ENCODE assay signal across 10 mouse cellular contexts in genomic region chr14:23502236-23502790, GRCm38 (mm10).
DNase-seq lines count a peak whose midpoint lies in the region; ATAC-seq and TF ChIP-seq lines count a peak whose summit lies in the region.
"Had no signal": no experiment of that assay in that cellular context is flagged by ENCODE, and none has a peak within 500 bp of the region (broad histone marks: within the 10 kb centered on the region; RNA-seq: fewer than 3 reads in every experiment).

No protein-coding gene starts in this region.

- TF ChIP-seq CTCF in layer of hippocampus, adult 2 months (conservative IDR thresholded peaks at IDR 0.05): no peak

- peak overlapping the region; percentile 43 for H3K27ac ChIP-seq in lung, embryonic 16.5 days (ENCODE audit: low read length)
- peak overlapping the region; percentile 40; the same call in 1 of the 2 replicates for H3K27ac ChIP-seq in embryonic facial prominence, embryonic 13.5 days
- H3K27ac ChIP-seq in heart, embryonic 14.5 days (replicated peaks in 1 of 2; ENCODE audit: control insufficient read depth in 1 of 2, insufficient read depth in 1 of 2, low read depth in 2 of 2, low read length in 2 of 2): no peak overlapping the region
- peak overlapping the region; percentile 69 for H3K27ac ChIP-seq in layer of hippocampus, adult 2 months
- H3K27ac ChIP-seq in midbrain, embryonic 13.5 days: no peak overlapping the region
- H3K27ac ChIP-seq: hindbrain, embryonic 15.5 days had no signal

- peak; percentile 89 for ATAC-seq in lung, embryonic 16.5 days (ENCODE audit: low read depth)
- ATAC-seq in embryonic facial prominence, embryonic 13.5 days (ENCODE audit: insufficient number of reproducible peaks, insufficient read depth, low FRiP score, low TSS enrichment, low read depth): no peak
- ATAC-seq in heart, embryonic 14.5 days (ENCODE audit: insufficient number of reproducible peaks, insufficient read depth, low FRiP score, low read depth): no peak
- ATAC-seq in midbrain, embryonic 13.5 days: no peak

- H3K4me1 ChIP-seq in lung, embryonic 16.5 days (replicated peaks; ENCODE audit: control insufficient read depth, insufficient read depth, low read length): peaks cover 5% of the 10 kb centered on the region
- peaks cover 11% of the 10 kb centered on the region for H3K4me1 ChIP-seq in embryonic facial prominence, embryonic 13.5 days
- peaks cover 6 to 11% of the 10 kb centered on the region in 2 experiments for H3K4me1 ChIP-seq in heart, embryonic 14.5 days (ENCODE audit: control insufficient read depth in 2 of 2, insufficient read depth in 2 of 2, low read length in 2 of 2)
- H3K4me1 ChIP-seq in midbrain, embryonic 13.5 days (replicated peaks): no peaks in the 10 kb centered on the region
- H3K4me1 ChIP-seq: hindbrain, embryonic 15.5 days had no signal

- no peaks in the 10 kb centered on the region for H3K9me3 ChIP-seq in lung, embryonic 16.5 days (ENCODE audit: control insufficient read depth, low read length)
- no peaks in the 10 kb centered on the region for H3K9me3 ChIP-seq in embryonic facial prominence, embryonic 13.5 days
- H3K9me3 ChIP-seq in heart, embryonic 14.5 days (ENCODE audit: control insufficient read depth, low read length): no peaks in the 10 kb centered on the region
- H3K9me3 ChIP-seq in midbrain, embryonic 13.5 days: no peaks in the 10 kb centered on the region
- H3K9me3 ChIP-seq: hindbrain, embryonic 15.5 days had no signal

- H3K4me2 ChIP-seq in lung, embryonic 16.5 days (ENCODE audit: low read depth, low read length): no peak overlapping the region
- no peak overlapping the region for H3K4me2 ChIP-seq in embryonic facial prominence, embryonic 13.5 days
- H3K4me2 ChIP-seq in heart, embryonic 14.5 days (ENCODE audit: low read length): peak overlapping the region; percentile 39
- no peak overlapping the region for H3K4me2 ChIP-seq in midbrain, embryonic 13.5 days (replicated peaks)
- H3K4me2 ChIP-seq: hindbrain, embryonic 15.5 days had no signal

- DNase-seq in lung, adult 18-20 months: no peak
- peak; percentile 23 to 42 for DNase-seq in layer of hippocampus, adult 2 months (ENCODE audit: low spot score in 2 of 2)
- DNase-seq in cerebellum, adult 18-20 months: no peak
- no peak for DNase-seq in yolk sac, embryonic 10.5 days (ENCODE audit: low spot score)
- DNase-seq: midbrain, embryonic 14.5 days had no signal

- no peaks in the 10 kb centered on the region for H3K27me3 ChIP-seq in lung, embryonic 16.5 days (ENCODE audit: control insufficient read depth, insufficient read depth, low read depth, low read length)
- H3K27me3 ChIP-seq in embryonic facial prominence, embryonic 13.5 days: no peaks in the 10 kb centered on the region
- no peaks in the 10 kb centered on the region for H3K27me3 ChIP-seq in heart, embryonic 14.5 days (ENCODE audit: control insufficient read depth, insufficient read depth, low read length)
- no peaks in the 10 kb centered on the region for H3K27me3 ChIP-seq in midbrain, embryonic 13.5 days
- H3K27me3 ChIP-seq: hindbrain, embryonic 15.5 days had no signal

- no peaks in the 10 kb centered on the region for H3K36me3 ChIP-seq in lung, embryonic 16.5 days (ENCODE audit: control insufficient read depth, insufficient read depth, low read length)
- no peaks in the 10 kb centered on the region for H3K36me3 ChIP-seq in embryonic facial prominence, embryonic 13.5 days
- no peaks in the 10 kb centered on the region for H3K36me3 ChIP-seq in heart, embryonic 14.5 days (ENCODE audit: control insufficient read depth, insufficient read depth, low read length)
- H3K36me3 ChIP-seq in midbrain, embryonic 13.5 days: 0 out of 2 replicates have a peak, but pooled peaks cover 3% of the 10 kb centered on the region

- H3K4me3 ChIP-seq in lung, embryonic 16.5 days (ENCODE audit: low read length): no peak overlapping the region
- no peak overlapping the region for H3K4me3 ChIP-seq in embryonic facial prominence, embryonic 13.5 days
- H3K4me3 ChIP-seq in heart, embryonic 14.5 days (ENCODE audit: control insufficient read depth in 1 of 2, insufficient read depth in 1 of 2, low read depth in 1 of 2, low read length in 2 of 2): no peak overlapping the region
- H3K4me3 ChIP-seq in layer of hippocampus, adult 2 months: no peak overlapping the region
- H3K4me3 ChIP-seq in midbrain, embryonic 13.5 days (replicated peaks): no peak overlapping the region
- H3K4me3 ChIP-seq: hindbrain, embryonic 15.5 days had no signal

- no peak overlapping the region for H3K9ac ChIP-seq in lung, embryonic 16.5 days (ENCODE audit: low read length)
- no peak overlapping the region for H3K9ac ChIP-seq in embryonic facial prominence, embryonic 13.5 days
- H3K9ac ChIP-seq in heart, embryonic 14.5 days (ENCODE audit: low read length): no peak overlapping the region
- H3K9ac ChIP-seq in midbrain, embryonic 13.5 days (replicated peaks): no peak overlapping the region
- H3K9ac ChIP-seq: hindbrain, embryonic 15.5 days had no signal

- WGBS in lung, embryonic 16.5 days: 22% methylated on average over 8 of the region's 8 CpGs
- 22% methylated on average over 8 of the region's 8 CpGs for WGBS in embryonic facial prominence, embryonic 13.5 days
- 13% methylated on average over 8 of the region's 8 CpGs for WGBS in heart, embryonic 14.5 days
- WGBS in midbrain, embryonic 13.5 days: 46% methylated on average over 8 of the region's 8 CpGs

Comparison
In these comparisons a context has a peak if more than half of its experiments do, and no peak if none do; other contexts are left out.
1. H3K27ac ChIP-seq: peak in lung, embryonic 16.5 days (single experiment), embryonic facial prominence, embryonic 13.5 days (single experiment) and layer of hippocampus, adult 2 months (single experiment); none in heart, embryonic 14.5 days (0 of 2) and midbrain, embryonic 13.5 days (single experiment).
2. DNase-seq: peak in layer of hippocampus, adult 2 months (2 of 2); none in lung, adult 18-20 months (0 of 2), cerebellum, adult 18-20 months (0 of 2) and yolk sac, embryonic 10.5 days (single experiment).